Mouse (Mus musculus) lung, postnatal 14 days (tissue): ENCODE results near the gene Polr1d.

Experiments
- DNase-seq: peaks from one replicate; pipeline ENCODE4 v3.0.0; 2021

The Polr1d gene

DNA sequence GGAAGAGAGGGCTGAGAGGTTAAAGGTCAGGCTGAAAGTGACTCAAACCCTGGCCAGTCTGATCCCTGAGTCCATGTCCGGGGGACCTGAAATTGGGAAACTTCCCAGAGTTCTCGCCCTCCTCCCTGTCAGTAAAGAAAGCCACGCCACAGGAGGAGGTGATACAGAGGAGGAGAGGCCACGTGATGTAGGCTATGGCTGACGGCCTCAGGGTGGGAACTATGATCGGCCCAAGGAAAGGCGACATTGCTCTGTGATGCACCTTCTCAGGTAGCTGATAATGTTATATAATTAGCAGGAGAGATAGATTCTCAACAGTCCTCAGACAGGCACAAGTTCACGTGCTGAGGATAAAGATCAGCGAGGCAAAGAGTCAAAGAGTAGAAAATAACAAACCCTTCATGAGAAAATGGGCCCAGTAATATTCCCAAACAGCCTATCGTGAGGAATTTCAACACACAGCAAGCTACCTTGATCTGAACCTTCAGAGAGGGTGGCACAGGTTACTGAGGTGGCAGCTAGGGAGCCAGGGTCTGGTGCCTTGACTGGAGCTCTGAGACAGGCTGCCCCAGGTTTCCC, 20.0 kb upstream of the Polr1d start:
- no peak for DNase-seq

DNA sequence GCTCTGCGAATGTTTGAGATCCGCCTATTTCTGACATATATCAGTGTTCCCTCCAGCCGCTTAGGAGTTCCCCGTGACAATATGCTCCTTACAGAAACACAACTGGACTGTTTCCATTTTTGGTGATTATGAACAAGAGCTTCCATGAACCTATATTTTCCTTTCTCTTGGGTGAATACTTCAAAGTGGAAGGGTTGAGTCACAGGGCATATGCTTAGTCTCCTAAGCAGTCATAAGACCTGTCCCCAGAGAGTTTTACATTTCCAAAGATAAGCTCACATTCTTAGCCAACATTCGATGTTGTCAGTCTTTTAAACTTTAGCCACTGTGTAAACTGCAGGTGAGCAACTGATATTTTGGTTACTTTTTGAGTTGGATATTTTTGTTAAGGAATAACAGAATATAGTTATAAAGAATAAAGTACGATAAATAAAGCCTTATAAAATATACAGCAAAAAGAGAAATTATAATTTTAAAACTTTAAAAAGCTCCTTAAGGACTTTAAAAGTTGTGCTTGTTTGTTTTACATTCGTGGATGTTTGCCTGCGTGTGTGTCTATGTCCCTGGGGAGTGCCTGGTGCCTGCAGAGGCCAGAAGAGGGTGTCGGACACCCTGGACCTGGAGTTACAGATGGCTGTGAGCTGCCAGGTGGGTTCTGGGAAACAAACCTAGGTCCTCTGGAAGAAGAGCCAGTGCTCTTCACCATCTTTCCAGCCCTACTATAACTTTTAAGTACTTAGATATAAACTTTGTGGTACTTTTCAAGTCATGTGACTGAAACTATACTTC, 19.0 kb upstream of the Polr1d start:
- DNase-seq, result no peak

DNA sequence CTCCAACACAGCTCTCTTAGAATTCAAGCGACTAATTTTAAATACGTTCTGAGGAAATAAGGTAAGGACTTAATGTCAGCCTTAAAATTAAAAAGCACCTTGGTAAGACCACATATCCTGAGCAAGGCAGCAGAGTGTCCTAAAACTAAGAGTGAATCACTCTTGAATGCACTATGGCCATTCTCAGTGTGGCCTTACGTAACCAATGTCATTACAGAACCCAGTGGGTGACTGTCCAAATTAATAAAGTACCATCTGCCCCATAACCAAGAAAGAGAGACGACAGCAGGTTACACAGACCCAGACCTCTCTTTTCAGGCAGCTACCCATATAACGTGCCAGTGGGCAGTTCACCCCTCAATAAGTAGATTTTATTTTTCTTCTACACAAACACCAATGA, 18.2 kb upstream of the Polr1d start:
- DNase-seq, result no peak

DNA sequence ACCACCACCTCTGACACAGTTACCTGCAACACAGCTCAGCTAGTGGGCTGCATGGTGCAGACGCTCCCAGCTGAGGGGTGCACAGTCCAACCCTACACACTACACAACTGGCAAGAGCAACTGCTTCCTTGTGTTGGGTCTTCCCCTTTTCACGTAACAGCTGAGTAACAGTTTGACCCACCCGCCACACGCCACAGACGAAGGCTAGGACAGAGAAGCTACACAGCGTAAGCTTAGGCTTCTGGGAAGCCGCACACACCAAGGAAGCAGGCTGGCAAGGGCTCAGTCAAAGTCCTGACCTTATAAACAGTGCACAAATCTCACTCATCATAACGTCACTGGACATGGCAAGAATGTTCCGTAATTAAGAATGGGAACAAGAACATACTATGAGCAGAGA, 17.5 kb upstream of the Polr1d start:
- DNase-seq, result peak; percentile 50

DNA sequence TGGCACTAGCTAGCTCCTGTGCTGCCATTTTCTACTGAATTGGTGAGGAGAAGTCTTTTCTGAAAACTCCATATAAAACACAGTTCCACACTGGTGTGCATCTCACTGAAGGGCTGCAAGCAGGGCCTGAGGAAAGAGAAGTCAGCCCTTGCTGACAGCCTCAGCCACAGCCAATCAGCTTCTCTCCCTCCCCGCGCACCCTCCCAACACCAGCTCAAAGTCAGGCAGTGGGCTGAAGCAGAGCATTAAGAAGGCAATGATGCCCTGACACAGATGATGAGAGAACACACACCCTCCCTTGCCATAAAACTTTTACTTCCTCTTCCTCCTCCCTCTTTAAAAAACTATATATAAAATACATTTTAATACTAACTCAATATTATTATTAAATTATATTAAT, 16.8 kb upstream of the Polr1d start:
- no peak for DNase-seq

DNA sequence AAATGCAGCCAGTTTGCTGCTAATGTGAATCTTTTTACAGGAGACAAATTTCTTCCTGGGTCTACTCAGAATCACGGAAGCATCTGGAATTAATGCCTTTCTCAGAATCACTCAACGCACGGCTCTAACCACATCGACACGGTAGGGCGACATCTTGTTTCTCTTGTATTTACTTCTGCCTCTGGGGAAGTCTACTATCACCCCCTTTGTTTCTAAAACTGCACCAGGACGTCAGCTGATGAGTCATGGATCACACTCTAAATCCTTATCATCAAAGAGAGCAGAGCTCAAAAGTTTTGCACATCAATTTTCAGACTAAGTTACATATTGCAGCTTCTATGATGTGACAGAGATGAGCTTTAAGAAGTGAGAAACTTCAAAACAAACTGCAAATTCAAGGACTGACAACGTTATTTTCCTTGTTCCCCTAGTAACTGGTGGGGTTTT, 13.6 kb upstream of the Polr1d start:
- no peak for DNase-seq

DNA sequence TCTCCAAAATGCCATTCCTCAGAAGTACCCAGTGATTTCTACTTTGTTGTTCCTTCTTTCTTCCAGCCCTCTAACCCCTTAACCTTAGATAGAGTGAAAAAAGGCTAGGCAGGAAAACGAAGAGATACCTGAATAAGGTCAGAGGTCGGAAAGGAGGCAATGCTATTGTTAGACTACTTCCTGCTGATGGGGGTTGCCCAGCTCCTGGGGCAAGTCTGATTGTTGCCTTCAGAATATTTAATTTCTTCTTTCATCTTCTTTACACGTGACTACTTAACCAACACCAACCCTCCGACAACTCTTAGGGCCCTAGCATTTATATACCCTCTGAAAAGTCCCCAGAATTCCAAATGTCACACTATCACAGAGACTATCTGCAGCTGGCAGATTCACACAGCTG, 10.7 kb upstream of the Polr1d start:
- no peak for DNase-seq

DNA sequence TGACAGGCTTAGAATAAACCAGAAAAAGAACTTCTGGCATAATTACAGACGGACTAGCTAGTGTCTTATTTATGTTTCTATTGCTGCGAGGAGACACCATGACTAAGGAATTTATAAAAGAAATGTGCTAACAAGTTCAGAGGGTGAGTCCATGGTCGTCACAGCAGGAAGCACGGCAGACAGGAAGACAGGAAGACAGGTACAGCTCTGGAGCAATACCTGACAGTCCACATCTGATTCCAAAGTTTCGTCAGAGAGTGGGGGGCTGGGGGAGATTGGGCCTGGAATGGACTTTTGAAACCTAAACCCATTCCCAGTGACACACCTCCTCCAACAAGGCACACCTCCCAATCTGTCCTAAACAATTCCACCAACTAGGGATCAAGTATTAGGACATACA, 9.9 kb upstream of the Polr1d start:
- DNase-seq, result no peak

DNA sequence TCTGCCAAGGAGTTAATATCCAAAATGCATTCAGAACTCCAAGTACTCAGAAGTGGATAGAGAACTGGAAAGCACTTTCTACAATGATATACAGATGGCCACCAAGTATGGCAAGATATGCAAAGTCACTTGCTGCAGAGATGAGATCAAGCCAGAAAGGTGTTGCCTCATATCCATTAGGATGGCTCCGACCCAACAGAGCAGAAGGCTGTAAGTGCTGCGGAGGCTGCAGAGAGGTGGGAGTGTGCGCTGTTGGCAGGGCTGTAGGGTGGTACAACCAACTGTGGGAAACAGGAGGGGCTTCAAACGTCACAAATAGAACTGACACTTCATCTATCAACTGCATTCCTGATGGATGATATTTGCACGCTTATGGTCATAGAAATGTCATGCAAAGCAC, 8.0 kb upstream of the Polr1d start:
- no peak for DNase-seq

DNA sequence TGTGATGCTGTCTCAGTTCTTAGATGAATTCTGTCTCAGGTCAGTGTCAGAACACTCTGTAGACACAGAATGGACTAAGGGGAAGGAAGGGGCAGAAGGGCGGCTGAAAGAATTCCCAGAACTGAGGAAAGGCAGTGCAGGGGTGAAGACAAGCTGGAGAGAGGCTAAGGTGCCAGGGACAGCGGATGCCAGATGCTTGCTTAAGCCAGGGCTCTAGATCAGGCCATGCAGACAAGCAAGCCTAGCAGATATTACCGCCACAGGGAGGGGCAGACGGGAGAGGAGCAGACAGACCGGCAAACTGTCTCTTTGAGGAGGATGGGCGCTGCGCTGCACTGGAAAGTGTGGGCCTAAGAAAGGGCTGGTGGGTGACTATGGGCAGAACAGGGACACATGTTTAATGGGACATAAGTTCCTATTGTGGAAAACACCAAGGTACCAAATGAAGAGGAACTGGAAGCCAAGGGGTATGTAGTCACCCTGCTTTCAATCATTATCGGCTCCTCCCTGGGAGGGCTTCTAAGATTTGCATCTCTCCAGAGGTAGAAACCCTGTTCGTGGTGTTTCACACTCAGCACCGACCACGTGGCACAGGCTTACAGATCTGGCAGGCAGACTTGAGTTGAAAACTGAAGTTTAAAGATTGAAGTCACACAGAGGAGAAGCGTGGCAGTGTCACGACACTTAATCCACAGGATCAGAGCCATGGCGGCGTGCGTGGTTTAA, 5.9 kb upstream of the Polr1d start:
- peak; percentile 40 for DNase-seq

DNA sequence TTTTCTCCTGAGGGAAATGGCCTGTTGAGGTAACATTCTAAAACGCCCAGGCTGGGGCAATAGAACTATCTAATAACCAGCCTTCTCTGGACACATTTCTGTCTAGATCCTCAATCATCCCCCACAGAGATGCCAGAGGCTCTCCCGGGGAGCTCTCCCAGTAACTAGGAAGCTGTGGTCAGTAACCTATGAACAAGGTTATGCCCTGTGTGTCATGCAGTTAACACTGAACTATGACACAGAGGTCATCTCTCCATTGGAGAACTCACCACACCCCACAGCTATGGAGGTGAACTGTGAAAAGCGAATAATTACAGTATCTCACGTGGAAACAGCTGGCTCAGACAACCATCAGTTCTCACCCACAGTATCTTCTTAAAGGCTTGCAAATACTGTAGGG, 5.0 kb upstream of the Polr1d start:
- no peak for DNase-seq

DNA sequence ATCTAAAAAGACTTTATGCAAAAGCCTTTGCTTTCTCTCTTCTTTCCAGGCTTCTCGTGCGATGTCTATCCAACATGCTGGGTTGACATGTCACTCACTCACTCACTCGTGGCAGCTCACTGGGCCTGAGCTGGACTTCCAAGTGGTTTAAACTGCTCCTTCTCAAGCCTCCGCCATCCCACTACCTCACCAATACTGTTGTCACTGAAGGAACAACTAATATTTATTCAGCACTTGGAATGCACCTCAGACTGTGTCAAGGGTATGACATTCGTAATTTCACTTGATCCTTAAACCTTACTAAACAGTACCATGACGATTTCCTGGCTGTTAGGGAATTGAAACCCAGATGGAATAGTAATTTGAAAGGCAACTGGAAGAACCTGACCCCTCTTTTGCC, 3.0 kb upstream of the Polr1d start:
- DNase-seq, result no peak

DNA sequence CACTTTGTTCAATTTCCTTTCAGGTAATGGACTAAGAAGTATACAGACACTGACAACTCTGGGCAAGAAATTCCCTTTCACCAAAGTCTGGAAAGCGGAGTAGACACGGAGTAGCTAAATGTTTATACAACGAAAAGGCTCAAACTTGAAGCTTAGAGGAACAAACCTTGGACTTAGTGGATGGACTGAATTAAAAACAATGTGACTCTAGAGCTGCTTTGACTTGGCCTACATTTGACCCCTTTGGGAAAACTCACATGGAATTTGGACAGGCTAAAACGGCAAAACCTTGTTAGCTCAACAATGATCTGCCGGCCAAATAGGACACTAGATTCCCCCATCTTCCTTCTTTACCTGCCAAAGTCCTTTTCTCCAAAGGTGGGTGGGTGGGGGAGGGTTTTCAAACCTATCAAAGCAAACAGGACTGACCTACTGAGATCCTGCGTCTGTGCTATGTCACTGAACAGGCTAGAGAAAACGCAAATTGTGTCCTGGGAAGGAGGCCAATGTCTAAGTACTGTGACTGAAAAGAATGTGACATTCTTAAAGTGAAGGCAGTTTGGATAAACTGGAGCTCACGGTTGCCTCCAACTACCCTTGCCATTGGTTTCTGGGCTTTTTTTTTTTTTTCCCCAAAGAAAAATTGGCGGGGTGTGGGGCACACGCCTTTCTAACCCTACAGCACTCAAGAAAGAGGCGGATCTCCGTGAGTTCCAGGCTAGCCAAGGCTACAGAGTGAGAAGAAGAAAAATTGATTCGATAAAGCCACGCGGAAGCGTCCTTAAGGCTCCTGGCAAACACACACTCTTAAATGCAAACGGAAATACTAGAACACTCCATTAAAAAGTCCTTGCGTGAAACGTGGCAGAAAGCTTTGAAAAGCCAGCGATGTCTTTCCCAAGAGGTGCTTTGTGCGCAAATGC, 1.5 kb upstream of the Polr1d start:
- peak; percentile 73 for DNase-seq

DNA sequence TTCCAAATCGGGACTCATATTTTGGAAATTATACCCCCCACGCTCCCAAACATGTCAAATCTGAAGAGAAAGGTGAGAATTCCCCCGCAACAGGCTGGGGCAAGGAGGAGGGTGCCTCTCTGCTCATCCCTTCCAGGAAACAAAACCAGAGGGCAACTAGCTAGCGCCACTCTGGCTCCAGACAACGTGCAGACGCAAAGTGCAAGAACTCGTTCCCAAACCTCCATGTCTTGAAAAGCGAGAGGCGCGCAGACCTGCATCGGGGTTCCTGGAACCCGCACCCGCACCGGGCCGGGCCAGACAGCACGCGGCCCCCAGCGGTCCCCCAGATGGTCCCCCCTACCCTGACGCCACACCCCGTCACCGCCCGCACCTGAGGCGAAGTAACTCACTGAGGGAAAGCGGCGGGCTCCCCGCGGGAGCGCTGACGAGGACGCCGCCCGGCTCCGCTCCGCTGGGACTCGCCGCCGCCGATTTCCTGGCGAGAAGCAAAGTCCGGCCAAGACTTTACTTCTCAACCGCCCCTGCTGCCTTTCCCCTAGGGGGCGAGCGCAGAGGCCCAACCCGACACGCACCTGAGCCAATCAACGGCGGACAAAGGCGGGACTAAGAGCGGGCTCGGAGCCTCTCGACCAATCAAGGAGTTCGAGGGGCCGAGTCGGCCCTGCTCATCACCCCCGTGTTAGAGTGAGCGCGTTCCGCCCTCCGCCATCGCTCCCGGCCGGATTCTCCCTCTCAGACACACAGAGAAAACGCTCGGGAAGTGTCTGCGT, 638 bp upstream of the Polr1d start, which contains the start of gene Lnx2:
TSS of gene Lnx2 (minus strand) at position 561 of the 773 bp plus-strand sequence.
- peak; percentile 98 for DNase-seq

DNA sequence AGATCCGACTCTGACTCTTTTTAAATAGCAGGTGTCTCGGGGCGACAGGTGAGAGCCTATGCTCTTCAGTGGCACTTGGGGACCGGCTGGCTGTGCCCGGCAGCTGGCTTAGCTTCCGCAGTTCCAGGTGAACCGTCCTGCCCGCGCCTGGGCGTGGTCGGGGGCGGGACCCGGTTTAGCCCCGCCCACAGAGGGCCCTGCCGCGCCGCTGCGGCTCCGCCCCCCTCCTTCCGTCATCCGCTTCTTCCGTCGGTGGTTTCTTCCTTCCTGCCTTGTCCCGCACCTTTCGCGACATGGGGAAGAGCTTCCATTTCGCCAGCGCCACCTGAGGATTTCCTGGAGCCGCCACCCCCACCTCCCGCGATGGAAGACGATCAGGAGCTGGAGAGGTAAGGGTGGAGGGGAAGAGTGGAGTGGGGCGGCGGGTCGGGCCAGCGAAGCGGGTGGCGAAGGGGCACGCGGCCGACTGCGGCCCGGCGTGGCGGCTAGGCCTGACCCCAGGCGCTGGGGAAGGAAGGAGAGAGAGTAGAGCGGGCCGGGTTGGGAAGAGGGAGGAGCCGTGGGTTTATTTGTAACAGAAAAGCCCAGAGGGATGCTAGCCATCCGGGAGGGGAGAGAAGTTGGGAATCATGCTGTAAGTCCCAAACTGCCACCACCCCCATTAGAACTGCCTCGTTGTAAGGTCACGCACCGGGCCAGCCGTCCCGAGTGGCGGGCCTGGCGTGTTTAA, 620 bp downstream of the Polr1d start:
- DNase-seq, result peak; percentile 95

DNA sequence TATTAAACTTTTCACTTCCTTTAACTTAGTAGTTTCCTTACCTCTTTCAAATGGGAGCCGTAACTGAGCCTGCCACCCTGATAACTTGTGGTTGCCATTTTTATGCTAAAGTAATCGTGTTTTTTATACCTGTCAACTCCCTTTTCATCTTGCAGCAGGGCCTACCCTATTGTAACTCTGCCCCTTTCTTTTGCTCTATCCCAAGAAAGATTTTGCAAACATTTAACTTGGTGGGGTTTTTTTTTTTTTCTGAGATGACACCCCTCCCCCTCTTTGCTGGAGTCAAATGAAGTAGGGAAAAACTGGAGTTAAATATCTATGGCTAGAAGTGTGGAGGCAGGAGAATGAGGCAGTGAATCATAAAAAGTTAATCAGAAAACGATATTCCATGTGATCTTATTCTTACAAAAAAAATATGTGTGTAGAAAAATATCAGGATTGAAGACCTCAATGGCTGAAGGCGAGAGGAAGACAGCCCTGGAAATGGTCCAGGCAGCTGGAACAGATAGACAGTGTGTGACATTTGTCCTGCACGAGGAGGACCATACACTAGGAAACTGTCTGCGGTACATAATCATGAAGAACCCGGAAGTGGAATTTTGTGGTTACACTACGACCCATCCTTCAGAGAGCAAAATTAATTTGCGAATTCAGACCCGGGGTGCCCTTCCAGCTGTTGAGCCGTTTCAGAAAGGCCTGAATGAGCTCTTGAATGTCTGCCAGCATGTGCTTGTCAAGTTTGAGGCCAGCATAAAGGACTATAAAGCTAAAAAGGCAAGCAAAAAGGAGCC, 1.5 kb downstream of the Polr1d start:
- no peak for DNase-seq

DNA sequence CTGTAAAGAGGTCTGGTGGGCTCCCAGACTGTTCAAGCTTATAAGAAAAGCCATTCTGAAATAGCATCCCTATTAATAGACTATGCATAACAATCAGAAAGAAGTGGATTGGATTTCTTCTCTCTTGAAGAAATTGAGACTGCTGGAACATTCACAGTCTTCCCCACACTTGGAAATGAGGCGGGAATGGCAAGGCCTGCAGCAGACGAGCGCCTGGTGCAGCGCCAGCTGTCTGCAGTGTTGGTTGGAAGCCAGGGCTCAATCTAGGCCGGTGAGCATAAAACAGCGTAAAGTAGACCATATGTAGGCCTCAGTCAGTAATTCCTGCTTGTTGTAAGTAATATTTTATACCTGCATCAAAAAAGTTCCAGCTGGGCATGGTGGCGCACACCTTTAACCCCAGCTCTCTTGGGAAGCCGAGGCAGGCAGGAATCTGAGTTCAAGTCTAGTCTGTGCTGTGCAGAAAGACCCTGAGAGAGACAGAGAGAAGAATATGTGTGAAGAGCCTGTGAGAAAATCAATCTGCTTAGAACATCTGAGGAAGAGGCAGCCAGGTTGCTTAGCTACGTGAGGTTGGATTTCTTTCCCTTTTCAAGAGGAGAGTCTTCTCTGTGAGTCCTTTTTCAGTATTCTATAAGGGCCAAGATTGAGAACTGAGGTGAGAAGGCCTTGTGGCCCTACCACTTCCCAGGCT, 8.5 kb downstream of the Polr1d start:
- DNase-seq, result peak; percentile 31

DNA sequence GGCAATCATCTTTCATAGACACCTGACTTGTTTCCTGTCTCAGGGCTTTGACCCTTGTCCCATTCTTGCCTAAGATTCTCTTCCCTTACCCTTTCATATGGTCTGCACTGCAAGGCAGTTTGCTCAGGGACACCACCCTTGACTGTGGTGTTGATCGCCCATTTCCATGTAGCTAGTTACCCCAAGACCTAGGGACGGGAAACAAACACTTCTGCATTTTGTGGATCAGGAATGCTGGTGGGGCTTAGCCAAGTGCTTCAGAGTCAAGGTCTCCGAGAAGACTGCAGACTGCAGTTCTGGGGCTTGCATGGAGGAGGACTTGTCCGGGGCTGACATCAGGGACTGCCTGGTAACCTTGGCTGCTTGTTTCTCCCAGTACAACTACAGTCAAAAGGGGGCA, 10.0 kb downstream of the Polr1d start:
- DNase-seq, result no peak

DNA sequence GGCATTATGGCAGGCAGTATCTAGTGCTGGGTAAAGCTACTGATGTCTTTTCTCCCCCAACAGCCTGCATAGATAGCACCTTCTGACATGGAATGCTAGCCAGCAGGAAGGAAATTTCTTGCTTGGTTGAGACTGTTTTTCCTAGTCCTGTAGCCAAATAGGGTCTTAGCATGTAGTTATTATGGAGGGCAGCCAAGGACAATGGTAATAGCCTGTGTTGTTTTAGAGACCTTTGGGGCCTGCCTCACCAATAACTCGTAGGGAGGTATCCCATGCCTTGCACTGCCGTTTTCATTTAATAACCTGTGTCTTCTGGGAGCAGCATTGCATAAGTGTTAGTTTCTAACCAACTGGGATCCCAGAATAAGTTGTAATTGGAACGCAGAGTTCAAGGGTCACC, 13.0 kb downstream of the Polr1d start:
- DNase-seq, result no peak
